Mouse (Mus musculus): ENCODE results near the gene Fchsd2. TPM values are rescaled to one million over a fixed set of nuclear protein-coding genes. Genes with fewer than 3 reads are reported as not detected.

The Fchsd2 gene
- total RNA-seq, 2 experiments from 2014 or later: 21.2 to 23.2 TPM

DNA sequence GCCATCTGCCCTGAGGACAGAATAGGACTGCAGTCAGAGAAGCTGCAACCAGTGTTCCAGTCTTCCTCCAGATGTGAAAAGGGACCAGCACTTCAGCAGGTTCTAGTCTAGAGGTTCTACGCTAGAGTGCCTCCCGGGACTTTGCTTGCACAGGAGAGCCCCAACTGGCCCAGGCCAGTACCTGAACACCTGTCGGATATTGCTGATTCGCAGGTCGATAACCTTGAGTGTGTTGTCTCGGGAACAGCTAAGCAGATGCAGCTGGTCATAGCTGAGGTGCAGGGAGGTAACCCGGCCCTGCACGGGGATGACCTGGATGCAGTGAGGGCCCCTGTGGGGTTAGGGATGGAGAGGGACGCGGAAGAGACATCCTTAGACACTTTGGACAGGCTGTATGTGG is 197.7 kb downstream of the Fchsd2 start:
- DNase-seq: no peak

DNA sequence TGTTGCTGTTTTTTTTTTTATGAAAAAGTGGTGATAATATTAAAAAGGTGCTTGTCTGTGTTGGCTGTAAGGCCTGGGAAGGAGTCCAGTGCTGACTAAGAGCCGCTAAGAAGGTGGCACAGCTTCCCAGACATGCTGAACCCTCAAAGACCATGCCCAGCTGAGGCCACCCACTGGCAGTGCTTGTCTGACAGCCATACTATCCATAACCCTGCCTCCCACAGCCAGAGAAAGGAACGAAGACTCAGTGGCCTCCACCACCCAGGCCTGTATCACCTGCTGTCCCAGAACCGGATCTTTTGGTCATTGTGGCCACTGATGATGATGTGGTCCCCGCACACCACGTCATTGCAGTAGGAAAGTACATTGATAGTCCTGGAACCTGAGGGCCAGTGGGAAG is 198.5 kb downstream of the Fchsd2 start:
- no peak for DNase-seq

DNA sequence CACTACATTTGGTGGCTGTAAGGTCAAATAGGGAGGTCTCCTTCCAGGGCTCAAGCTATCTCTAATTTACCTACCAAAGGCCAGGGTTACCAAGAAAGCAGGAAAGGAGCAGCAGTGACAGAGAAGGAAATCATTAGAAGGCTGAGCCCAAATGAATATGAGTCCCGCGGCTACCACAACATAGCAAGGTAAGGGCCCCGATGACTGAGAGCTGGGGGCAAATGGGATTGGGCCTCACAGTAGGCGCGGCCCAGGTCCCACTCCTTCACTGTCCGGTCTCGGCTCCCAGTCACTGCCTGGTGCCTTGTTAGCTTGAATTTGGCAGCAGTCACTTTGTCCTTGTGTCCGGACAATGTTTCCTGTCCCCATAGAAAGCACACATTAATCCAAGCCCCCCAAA is 199.0 kb downstream of the Fchsd2 start:
- no peak for DNase-seq

DNA sequence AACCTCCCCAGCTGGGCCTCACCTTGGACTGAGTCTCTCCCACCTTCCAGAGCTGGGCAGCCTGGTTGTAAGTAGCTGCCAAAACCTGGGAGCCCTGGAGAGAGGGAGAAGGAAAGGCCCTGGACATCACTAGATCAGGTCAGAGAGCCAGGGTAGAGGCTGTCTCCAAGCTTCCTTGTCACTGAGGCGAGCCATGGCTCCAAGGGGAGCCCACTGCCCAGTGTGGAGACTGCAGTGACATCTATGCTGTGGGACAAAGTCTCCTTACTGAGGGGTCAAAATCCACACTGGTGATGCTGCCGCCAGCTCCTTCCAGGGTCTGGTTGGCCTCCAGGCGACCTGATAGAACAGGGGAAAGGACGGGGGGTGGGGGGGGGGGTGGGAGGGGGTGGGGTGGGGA is 199.4 kb downstream of the Fchsd2 start:
- DNase-seq: no peak

DNA sequence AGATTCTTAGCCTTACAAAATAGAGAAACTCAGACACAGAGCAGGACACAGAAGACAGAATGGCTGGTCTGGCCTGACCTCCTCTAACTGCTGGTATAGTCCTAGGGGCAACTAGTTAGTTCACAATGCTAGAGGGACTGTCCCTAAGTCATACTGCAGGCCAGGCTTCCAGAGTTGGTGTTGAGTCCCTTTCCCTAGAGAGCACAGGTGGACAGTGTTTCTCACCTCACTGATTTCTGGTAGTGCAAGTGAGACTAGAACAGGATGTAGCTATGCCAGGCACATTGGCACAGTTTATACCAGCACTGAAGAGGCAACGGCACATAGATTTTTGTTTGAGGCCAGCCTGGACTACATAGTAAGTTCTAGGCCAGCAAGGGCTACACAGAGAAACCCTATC is 200.0 kb downstream of the Fchsd2 start:
- no peak for DNase-seq

DNA sequence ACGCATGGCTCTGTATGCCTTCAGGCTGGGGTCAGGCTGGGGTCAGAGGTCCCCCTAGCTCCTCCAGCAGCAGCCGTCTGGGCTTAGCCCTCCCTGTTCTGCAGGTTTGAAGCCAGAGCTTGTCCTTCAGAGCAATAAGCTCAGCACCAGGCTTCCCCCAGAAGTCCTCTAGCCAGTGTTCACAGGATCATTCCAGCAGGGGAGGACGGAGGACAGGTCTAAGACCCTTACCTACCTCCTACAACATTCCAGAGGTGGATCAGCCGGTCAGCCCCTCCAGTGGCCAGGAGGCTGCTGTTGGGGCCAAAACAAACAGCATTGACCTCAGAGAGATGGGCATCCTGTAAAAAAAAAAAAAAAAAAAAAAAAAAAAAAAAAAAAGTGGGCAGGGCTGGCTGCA is 200.5 kb downstream of the Fchsd2 start:
- DNase-seq: no peak

DNA sequence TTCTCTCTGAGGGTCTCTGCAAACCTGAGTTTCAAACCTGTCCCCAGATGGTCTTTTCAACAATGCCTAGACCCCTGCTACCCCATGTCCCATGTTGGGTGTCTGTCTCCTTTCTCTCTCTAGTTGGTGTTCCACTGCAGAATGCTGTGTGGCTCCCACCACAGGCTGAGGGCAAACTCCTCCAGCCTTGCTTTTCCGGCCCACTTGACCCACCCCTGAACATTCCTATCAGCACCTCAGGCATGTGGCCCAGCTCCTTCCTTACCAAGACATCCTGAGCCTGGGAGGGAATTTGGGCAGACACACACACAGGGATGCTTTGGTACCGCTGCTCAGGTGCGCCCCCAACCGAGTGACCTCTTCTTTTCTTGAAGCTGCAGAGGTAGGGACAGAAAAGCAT is 200.9 kb downstream of the Fchsd2 start:
- DNase-seq: no peak

DNA sequence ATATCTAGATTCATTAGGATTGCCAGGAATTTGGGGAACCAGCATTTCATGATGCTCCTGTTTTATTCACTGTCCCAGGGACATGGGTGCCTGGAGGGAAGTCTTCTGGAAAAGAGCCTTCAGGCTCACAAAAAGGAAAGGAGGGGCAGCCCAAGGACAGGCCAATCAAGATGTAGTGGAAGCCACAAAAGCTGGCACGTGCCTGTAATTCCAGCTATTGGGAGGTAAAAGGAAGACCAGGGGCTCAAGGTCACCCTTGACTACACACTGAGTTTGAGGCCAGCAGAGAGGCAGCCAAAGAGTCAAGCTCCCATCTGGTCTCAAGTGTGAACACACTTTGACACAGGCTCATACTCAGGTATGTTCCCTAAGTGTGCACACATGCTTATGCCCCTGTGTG is 202.8 kb downstream of the Fchsd2 start:
- DNase-seq: no peak

DNA sequence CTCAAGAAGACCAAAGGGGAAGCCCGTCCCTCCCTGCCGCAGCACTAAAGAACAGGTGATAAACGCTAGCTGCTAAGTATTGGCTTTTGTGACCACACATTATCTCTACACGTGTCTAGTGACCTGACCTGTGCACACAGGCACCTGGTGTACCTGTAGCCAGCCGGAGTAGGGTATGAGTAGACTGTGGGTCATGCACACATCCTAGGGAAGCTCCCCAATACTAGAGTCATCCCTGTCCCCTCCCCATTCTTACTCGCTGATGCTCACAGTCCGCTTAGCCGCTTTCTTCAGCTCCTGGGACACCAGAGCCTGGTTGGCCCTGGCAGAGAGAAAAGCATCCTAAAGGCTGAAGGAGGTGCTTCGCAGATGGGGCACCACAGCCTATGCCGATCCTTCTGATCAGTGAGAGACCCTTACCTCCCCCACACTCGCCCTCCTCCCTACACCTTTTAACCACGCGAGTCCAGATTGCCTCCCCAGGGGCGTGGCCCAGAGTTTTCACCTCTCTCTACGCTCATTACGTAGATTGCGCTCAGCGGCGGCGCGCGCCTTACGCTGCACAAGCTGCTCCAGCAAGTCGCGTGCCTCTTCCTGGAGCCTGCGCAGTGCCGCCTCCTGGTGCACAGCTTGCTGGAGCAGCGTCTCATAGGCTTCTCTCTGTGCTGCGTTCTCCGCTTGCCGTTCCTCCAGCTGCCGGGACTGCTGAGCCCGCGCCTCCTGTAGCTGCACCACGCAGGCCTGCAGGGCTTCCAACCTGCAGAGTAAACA is 203.8 kb downstream of the Fchsd2 start:
- peak; percentile 79 to 82 for DNase-seq

DNA sequence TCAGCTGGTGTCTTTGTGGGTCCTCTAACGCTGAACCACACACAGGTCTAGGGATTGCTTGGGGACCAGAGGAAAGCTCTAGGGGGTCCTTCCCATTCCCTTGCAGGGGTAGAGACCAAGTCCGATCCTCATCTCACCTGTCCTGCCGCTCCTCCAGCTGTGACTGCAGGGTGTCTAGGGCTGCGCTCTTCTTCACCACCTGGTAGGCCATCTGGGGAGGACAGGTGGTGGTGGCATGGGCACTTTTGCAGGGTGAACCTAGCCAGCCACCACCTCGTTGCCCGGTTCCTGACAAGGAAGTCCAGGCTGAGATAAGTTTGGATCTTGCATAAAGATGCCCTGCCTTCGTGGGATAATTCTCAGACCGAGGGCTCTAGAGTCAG is 204.4 kb downstream of the Fchsd2 start:
- DNase-seq: no peak

DNA sequence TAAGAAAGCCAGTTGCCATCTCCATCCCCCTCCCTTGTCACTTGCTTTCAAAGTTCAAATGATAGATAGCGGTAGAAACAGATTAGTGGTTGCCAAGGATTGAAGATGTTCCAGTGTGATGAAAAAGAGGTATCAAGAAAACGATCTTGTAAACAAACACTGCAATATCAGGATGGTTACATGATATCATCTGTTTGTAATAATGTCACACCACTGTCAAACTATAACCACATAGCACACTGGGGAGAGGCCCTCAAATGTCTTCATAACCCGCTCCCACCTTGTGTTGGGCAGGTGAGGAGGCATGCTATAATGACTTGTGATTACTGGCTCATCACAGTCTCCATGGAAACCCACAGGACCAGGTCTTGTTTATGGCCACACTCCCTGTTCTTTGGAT is 205.7 kb downstream of the Fchsd2 start:
- no peak for DNase-seq

DNA sequence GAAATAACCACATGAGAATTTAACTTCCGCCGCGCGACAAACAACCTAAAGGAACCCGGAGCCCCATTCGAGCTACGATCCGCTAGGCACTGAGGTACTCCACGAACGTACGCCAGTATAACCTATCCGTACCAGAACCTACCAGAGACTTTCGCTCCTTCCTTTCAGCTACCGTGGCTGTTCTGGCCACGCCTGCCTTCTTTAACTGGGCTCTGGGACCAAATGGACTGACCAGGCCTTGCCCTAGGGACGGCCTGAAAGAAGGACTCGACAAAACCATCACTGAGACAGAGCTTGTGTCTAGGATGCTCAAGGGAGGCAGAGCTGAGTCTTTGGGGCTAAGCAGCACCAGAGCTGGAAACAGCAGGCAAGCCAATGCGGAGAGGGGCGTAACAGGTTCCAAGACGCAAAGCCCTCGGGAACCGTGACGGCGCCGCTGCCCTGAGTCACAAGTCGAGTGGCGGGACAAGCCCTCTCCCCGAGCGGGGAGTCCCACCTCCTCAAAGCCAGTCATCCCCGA is 208.8 kb downstream of the Fchsd2 start:
- no peak for DNase-seq

DNA sequence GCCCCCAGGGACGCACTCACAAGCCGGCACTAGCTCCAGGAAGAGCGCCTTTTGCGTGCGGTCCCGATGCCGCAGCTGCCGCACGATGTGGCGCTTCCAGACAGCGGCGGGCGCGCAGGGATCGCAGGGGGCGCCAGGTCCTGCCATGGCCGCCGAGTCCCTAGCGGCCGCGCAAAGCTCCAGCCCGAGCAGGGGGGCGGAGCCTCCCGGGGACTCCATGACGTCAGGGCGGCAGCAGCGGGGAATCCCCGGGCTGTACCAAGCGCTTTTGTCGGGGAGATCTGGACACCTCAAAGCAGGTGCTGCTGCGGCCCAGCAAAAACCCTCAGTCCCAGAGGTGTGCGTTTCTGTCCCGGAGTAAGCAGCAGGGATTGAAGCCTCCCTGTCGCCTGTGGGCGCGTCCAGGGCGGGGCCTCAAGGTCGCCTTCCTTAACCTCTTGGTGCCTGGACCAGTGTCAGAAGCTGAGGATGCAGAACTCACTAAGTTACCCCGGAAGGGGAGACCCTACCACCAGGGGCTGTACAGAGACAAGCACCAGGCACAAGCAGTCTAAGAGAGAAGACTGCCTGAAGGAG is 209.3 kb downstream of the Fchsd2 start, which contains the start of gene Atg16l2:
TSS of gene Atg16l2 (minus strand) at position 371 of the 576 bp plus-strand sequence.
- peak; percentile 94 to 96 for DNase-seq

DNA sequence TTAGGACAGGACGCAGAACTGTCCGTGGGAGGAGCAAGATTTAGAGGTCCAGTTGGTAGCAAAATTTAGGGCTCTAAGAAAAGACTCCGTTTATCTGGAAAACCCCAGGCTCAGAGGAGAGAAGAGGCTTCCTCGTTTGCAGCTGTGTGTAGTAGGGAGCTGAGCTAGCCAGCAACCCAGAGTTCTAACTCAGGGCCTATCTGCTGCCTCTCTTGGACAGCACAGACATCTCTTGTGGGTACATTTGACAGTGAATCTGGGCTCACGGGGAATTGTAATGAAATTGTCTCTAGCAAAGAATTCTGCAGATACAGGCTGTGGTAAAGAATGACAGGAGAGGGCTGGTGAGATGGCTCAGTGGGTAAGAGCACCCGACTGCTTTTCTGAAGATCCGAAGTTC is 210.0 kb downstream of the Fchsd2 start:
- DNase-seq: no peak

DNA sequence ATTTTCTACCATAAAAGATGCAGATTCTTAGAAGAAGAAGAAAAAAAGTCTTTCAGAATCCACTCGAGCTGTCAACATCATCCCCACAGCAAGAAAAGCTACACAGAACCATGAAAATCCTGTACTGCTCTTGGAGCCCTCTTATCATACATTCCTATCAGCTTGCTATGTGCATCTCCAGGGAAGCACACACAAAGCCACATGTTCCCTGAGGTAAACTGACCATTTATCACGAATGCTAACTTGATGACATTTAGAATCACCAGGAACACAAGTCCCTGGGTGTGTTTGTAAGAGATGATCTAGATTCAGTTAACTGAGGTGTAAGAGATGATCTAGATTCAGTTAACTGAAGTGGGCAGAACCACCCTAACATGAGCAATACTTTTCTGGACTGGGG is 214.2 kb downstream of the Fchsd2 start:
- DNase-seq: no peak

DNA sequence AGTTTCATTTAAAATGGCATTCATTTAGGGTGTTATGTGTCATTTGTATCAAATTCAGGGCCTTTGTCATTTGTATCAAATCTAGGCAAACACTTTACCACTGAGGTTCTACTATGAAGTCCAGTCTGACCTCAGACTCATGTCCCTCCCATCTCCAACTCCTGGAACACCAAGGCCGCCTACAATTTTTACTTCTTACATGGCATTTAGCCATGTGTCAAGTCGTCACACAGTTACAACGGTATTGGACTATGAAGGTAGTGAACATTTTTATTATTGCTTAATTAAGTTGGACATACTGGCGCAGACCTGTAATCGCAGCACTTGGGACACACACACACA is 217.3 kb downstream of the Fchsd2 start:
- DNase-seq: no peak

DNA sequence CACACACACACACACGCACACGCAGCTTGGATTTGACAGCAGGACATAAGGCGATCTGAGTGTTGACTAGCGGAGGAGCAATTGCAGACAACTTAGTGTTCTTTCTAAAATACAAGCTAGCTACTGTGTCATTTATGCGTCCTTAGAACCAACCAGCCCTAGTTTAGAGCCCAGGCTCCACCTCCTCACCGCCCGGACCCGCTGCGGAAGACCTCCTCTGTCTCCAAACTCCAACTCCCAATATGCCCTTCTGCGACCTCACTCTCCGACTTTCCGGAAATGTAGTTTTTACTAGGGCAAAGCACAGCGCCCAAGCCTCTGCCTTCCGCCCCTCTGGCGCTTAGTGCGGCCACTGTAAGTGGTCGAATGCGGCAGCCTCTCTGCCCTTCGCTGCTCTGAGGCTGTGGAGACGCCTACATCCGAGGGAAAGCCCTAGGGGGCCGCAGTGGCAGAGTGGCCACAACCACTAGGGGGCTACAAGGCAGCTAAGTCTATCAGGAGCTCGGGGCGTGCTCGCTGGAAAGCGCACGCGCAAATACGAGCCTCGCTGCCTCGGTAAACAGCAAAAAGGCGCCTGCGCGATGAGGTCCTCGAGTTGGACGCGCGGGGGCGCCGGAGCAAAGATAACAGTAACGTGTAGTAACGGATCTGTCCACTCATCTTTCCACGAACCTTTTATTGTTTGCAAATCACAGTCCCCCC is 217.8 kb downstream of the Fchsd2 start:
- DNase-seq: peak; percentile 97 to 98

DNA sequence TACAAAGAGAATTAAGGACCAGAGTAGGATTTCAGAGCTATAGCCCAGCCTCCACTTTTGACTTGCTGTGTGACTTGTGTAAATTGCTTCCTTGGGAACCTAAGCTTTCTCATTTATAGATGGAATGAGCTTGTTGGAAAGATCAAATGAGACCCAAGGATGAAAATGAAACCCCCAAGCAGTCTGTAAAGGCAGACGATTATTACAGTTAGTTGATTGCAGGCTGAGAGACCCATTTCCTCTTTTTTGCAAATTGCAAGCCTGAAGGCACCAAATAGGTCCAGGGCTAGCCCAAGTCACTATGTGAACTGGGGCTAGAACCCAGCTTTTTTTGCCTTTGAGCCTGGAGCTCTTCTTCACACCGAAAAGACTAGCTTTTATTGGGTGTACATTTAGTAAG is 218.4 kb downstream of the Fchsd2 start:
- no peak for DNase-seq

DNA sequence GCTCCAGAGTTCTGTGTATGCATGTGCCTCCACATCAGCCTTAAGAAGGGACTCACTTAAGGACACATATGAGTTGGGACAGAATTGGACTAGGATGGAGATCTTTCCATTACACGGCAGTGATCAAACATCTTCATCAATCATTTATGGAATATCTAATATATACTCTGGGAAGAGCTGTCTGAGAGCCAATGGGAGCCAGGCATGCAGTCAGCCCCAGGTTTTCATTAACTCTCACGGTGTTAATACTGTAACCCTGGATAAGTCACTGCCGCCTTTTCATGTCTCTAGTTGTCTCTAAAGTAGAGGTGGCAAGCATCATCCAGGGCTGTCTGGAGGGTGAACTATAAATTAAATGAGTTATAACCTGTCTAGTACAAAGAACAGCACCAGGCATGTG is 220.4 kb downstream of the Fchsd2 start:
- no peak for DNase-seq

DNA sequence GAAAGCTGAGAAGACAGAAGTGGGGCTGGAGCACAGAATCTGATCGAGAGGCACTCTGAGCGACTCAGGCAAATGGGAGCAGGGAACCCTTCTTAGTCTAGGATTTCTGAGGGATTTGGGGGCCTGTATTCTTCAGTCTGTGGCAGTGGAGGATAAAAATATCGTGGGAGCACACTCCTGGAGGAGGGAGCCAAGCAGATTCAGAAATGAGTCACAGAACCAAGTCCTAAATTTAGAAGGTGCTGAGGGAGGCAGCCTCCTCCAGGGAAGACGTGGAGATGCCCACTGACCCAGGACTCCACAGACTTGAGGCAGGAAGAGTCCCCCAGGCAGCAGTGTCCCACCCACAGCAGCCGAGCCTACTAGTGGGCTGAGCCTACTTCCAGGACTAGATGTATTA is 221.7 kb downstream of the Fchsd2 start:
- DNase-seq: no peak

DNA sequence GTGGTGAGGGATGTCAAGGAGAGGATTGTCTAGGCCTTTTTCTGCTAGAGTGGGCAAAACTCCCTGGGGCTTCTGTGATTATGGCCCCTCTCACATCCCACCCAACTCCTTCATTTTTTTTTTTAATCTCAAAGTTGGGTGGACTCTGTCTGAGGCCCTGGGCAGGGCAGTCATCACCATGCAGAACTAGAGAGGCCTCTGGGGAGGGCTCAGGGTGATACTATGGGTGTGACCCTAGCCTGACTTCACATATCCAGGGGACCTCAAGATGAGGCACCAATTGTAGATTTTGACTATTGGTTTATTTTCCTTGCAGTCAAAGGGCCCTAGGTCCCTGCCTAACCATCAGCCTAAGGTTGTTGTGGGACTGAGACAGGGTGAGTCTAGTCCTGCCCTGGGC is 223.0 kb downstream of the Fchsd2 start:
- DNase-seq: no peak

DNA sequence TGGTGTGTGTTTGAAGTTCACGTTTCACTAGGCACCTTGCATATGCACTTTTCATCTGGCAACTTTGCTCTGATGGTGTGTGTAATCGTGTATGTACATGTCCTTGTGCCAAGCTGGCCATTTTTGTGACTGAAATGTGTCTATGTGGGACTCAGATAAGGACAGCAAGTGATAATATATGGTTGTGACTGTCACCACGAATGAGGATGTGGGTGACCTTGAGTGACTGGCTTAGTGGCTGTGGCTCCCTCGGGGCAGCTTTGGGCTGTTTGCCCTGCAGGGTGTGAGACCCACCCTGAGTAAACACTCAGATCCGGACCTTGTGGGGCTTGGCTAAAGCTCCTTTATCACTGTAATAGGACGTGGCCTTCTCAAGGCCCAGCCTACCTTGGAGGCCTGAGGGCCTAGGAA is 223.9 kb downstream of the Fchsd2 start:
- DNase-seq: no peak

DNA sequence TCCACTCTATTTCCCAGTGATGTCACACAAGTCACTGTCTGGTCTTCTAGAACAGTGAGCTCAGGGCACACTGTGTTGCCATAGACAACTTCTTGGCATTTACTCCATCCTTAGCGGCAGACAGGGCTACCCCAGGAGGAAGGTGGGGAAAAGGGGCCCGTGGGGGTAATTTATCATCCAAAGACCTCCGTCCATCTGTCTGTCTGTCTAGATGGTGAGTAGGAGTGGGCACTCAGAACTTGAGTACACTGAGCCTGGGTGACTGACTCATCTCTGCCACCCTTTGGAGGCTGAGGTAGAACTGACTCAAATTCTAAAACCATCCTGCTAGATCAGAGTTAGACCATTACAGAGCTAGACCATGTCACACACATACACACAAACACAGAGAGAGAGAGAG is 224.4 kb downstream of the Fchsd2 start, which contains the start of gene Stard10:
TSS of gene Stard10 (plus strand) at position 73 of the 400 bp plus-strand sequence.
- no peak for DNase-seq
